Mouse (Mus musculus) forebrain, embryonic 12.5 days (tissue): ENCODE data around the gene Als2. TPM values are rescaled to one million over a fixed set of nuclear protein-coding genes. Genes with fewer than 3 reads are reported as not detected.

Source experiments
- ATAC-seq: fragments of 200-750 bp; cut with Nextera tagmentation; 2 replicates; pipeline ENCODE4 v1.8.0; 2017; ENCODE audit warnings: moderate TSS enrichment; ENCODE audit not compliant: low FRiP score
- H3K27ac ChIP-seq: fragments of 300-500 bp; sonication (generic); 2 replicates; pipeline ENCODE4 v1.5.1; 2016; ENCODE audit warnings: mild to moderate bottlenecking
- H3K27me3 ChIP-seq: fragments of 300-500 bp; sonication (generic); 2 replicates; pipeline ENCODE4 v1.6.1; 2016; ENCODE audit warnings: mild to moderate bottlenecking
- H3K36me3 ChIP-seq: fragments of 300-500 bp; sonication (generic); replicated peaks from 2 replicates; pipeline ENCODE4 v1.6.1; 2016; ENCODE audit warnings: mild to moderate bottlenecking
- H3K4me1 ChIP-seq: fragments of 300-500 bp; sonication (generic); 2 replicates; pipeline ENCODE4 v1.6.1; 2016
- H3K4me2 ChIP-seq: fragments of 300-500 bp; sonication (generic); 2 replicates; pipeline ENCODE4 v1.6.1; 2016; ENCODE audit warnings: mild to moderate bottlenecking, moderate library complexity
- H3K4me3 ChIP-seq: fragments of 300-500 bp; sonication (generic); replicated peaks from 2 replicates; pipeline ENCODE4 v1.5.1; 2016; ENCODE audit warnings: mild to moderate bottlenecking
- H3K9ac ChIP-seq: fragments of 300-500 bp; sonication (generic); 2 replicates; pipeline ENCODE4 v1.6.1; 2016; ENCODE audit warnings: mild to moderate bottlenecking
- H3K9me3 ChIP-seq: fragments of 300-500 bp; sonication (generic); 2 replicates; pipeline ENCODE4 v1.6.1; 2016
- WGBS: fragments of 180-500 bp; shearing (Covaris S2); methylation state at CpG from one replicate; pipeline ENCODE4 v1.1.7; 2016; 5-methylcytosine and 5-hydroxymethylcytosine counted together
- polyA plus RNA-seq: library from polyadenylated mRNA; unstranded; fragments of >200 nt; fragmentation: Nextera tagmentation; extraction: Ambion mirVana; gene quantifications from 2 replicates; pipeline ENCODE4 v1.2.1, GENCODE M21; 2016

Als2 gene
- polyA plus RNA-seq, 1 experiment from 2014 or later = 21.6 TPM

DNA sequence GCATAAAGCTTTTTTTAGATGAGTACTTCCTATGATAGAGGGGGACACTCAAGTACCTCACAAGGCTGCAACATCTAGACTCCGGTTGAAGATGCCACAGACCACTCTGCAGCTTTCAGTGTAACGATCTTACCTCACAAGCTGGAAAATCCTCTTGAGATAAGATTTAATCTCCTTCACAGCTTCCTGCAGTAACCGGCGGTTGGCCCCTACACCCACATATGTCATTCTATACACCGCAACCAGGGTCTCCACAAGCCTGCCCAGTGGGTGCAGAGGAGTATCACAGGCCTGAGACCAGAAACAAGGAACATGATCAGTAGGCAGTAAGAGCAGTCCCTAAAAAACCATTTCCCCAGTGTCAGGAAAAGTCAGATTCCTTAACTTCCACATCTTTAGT is 64.0 kb downstream of the Als2 start:
- H3K36me3 ChIP-seq = peaks cover 46% of the 10 kb centered on the region
- WGBS = 91% methylated on average over 5 of the region's 5 CpGs

DNA sequence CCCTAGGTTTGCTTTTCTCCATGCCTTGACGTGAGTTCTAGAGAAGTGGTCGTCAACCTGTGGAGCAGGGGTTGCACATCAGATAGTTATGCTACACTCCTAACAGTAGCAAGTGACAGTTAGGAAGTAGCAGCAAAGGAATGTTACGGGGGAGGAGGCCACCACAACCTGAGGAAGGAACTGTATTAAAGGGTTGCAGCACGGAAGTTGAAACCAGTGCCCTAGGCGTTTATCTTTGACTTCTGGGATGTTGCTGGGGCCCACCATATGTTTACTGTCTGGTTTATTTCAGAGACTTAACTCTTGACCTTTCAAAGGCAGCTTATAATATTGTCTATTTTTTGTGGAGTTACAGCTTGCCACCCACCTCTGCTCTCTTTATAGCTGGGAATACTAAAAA is 65.2 kb downstream of the Als2 start:
- no peaks in the 10 kb centered on the region for H3K4me1 ChIP-seq
- no peak overlapping the region for H3K9ac ChIP-seq
- no peak overlapping the region for H3K4me3 ChIP-seq
- WGBS = 85% methylated on average over 5 of the region's 5 CpGs
- no peak overlapping the region for H3K27ac ChIP-seq
- no peak overlapping the region for H3K4me2 ChIP-seq
- H3K9me3 ChIP-seq = no peaks in the 10 kb centered on the region
- H3K36me3 ChIP-seq = peaks cover 46% of the 10 kb centered on the region
- no peak for ATAC-seq
- no peaks in the 10 kb centered on the region for H3K27me3 ChIP-seq

More for the DNA sequence above, 64.0 kb downstream of the Als2 start:
- Histone ChIP-seq H3K9ac (no peak overlapping the region), H3K4me2 (no peak overlapping the region), H3K27ac (no peak overlapping the region), H3K4me3 (no peak overlapping the region), H3K27me3 (no peaks in the 10 kb centered on the region), H3K9me3 (no peaks in the 10 kb centered on the region), H3K4me1 (no peaks in the 10 kb centered on the region)
- no peak for ATAC-seq

DNA sequence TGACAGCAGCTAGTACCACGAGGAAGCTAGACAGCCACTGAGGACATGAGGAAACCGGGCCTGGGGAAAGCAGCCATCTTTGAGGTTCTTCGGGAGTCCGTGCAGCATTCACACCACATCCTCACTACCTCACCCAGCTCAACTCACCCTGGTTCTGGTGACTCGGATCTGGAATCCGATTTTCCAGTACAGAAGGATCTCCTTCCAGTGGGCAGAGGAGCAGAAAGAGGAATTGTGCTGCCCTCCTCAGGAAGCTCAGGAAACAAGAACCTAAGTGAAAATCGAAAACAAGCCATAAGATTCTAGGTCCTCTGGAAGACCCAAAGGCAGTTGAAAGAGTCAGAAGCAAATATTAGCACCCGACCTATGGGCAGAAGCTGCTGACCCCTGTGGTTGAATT is 66.7 kb downstream of the Als2 start:
- H3K27ac ChIP-seq = no peak overlapping the region
- H3K36me3 ChIP-seq = peaks cover 51% of the 10 kb centered on the region
- 77% methylated on average over 8 of the region's 8 CpGs for WGBS
- no peak overlapping the region for H3K9ac ChIP-seq
- H3K4me2 ChIP-seq = no peak overlapping the region
- H3K27me3 ChIP-seq = no peaks in the 10 kb centered on the region
- no peak overlapping the region for H3K4me3 ChIP-seq
- no peak for ATAC-seq
- H3K4me1 ChIP-seq = no peaks in the 10 kb centered on the region
- H3K9me3 ChIP-seq = no peaks in the 10 kb centered on the region

DNA sequence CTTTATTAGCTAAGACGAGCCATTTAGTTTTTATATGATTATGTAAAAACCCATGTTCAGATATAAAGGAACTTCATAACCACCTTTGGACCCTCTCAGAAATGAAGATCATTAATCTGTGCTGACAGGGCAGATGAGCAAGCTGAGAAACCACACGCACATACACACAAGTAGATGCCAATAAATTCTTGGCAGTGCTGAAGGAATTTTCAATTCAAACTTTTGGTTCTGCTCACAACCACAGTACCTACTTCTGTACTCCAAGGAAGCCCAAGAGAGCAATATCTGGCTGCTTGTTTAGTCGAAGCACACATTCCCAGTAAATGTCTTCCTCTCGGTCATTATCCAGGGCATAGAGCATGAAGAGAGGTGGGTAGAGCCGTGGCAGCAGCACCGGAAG is 67.4 kb downstream of the Als2 start:
- 95% methylated on average over 6 of the region's 6 CpGs for WGBS
- Histone ChIP-seq H3K4me3 (no peak overlapping the region), H3K27ac (no peak overlapping the region), H3K9ac (no peak overlapping the region), H3K36me3 (peaks cover 47% of the 10 kb centered on the region), H3K9me3 (no peaks in the 10 kb centered on the region), H3K27me3 (no peaks in the 10 kb centered on the region), H3K4me1 (no peaks in the 10 kb centered on the region), H3K4me2 (no peak overlapping the region)
- ATAC-seq = no peak

DNA sequence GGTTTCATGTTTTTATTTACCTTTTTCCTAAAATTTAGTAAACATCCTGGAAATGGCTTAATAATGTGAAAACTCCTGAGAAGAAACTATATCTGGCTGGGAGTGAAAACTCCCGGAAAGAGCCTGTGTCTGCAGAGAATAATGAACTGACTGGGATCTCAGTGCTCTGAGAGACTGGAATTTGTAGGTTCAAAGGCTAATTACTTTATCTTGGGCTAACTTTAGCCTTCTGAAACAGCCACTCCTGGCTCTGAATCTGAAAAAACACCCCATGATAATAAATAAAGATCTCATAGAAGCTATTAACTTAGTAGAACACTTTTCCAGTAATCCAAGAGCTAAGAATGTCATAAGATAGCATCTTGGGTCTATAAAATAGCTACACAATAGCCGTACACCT is 68.5 kb downstream of the Als2 start:
- H3K4me2 ChIP-seq = no peak overlapping the region
- ATAC-seq = no peak
- no peak overlapping the region for H3K4me3 ChIP-seq
- WGBS = 87% methylated on average over 2 of the region's 2 CpGs
- no peak overlapping the region for H3K9ac ChIP-seq
- H3K4me1 ChIP-seq = peaks cover 9% of the 10 kb centered on the region; the same call in 1 of the 2 replicates
- H3K27me3 ChIP-seq = no peaks in the 10 kb centered on the region
- no peaks in the 10 kb centered on the region for H3K9me3 ChIP-seq
- no peak overlapping the region for H3K27ac ChIP-seq
- H3K36me3 ChIP-seq = peaks cover 46% of the 10 kb centered on the region

DNA sequence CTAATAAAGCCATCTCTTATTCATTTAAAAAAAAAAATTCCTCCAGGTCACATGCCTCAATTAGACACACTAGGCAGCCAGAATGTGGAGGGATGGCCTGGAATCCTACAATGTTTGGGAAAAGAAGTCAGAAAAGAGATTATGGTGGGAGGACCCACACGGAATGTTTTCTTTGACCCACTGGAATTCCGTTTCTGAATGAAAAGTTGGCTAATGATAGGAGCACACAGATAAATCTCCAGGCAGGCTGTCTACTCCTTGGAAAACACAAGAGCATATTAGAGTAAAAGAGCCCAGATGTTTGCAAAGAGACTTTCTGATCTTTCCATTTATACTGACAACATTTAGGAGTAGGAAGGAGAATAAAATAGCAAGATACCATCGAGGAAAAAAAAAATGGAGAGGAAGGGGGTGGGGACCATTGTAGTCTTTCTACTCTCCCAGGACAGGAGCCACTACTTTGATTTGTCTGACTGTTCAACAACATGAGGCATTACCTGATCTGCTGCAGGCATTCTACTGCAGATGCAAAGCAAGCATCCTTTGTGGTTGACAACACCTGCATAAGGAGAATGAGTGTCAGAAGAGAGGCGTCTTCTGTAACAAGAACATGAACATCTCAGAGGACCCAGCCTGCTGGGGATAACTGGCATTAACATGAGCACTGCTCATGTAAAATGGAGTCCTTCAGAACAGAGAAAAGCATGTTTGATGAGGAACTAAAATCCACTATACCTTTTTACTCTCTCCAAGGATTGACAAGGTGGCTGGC is 69.2 kb downstream of the Als2 start:
- H3K4me3 ChIP-seq = no peak overlapping the region
- 89% methylated on average over 4 of the region's 4 CpGs for WGBS
- no peaks in the 10 kb centered on the region for H3K9me3 ChIP-seq

DNA sequence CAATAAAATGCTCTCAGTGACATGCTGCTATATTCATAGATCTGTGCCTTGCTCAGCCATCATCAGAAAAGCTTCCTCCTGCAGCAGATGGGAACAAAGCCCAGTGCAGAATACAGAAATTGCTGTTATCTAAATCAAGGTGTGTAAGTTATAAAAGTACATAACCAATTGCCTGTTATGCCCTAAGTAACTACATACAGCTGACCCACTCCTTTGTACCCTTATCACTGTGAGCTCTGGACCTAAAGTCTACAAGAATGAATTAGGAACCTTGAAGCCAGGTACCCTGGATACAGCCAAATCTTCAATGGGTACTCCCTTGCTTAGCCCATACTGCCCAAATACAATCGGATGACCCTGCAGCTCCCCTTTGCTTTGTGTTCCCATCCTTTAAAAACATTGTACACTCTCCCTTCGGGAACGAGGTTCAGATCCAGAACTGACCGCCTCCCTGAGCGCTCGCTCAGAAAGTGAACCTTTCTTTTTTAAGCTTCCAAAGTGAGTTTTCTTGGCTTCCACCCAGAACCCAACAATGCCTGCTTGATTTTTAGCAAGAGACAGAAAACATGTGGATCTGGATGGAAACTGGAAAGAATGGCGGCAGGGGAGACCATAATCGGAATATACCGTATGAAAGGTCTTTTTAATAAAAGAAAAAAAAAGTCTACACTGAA is 70.7 kb downstream of the Als2 start:
- H3K9me3 ChIP-seq = no peaks in the 10 kb centered on the region
- H3K36me3 ChIP-seq = peaks cover 41% of the 10 kb centered on the region
- no peak for ATAC-seq
- no peak overlapping the region for H3K27ac ChIP-seq
- 94% methylated on average over 9 of the region's 9 CpGs for WGBS
- H3K27me3 ChIP-seq = no peaks in the 10 kb centered on the region
- H3K9ac ChIP-seq = no peak overlapping the region
- no peak overlapping the region for H3K4me2 ChIP-seq
- H3K4me3 ChIP-seq = no peak overlapping the region
- H3K4me1 ChIP-seq = peaks cover 19% of the 10 kb centered on the region

More for the DNA sequence above, 69.2 kb downstream of the Als2 start:
- Histone ChIP-seq H3K27me3 (no peaks in the 10 kb centered on the region), H3K27ac (no peak overlapping the region), H3K4me2 (no peak overlapping the region), H3K4me1 (peaks cover 16% of the 10 kb centered on the region), H3K9ac (no peak overlapping the region), H3K36me3 (peaks cover 45% of the 10 kb centered on the region)
- ATAC-seq = no peak

DNA sequence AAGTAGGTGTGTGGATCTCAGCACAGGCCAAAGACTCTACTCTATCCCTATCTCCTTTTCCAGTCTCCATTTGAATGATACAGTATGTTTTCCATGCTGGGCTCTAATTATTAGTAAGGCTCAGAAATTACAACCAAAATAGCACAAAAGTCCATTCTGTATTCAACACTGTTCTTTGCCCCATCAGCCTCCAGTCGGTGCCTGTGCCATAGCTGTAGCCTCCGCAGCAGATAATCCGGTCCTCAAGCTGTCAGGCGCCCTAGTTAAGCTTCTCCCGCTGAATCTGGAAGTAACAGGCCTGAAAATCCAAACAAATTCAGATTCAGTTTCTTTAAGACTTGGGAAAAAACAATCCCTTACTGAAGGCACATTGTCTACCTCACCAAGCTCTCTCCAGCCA is 73.1 kb downstream of the Als2 start:
- H3K27me3 ChIP-seq = no peaks in the 10 kb centered on the region
- no peak overlapping the region for H3K4me2 ChIP-seq
- H3K9ac ChIP-seq = no peak overlapping the region
- peaks cover 19% of the 10 kb centered on the region for H3K4me1 ChIP-seq
- no peak for ATAC-seq
- peaks cover 34% of the 10 kb centered on the region for H3K36me3 ChIP-seq
- 25% methylated on average over 5 of the region's 5 CpGs for WGBS
- H3K9me3 ChIP-seq = no peaks in the 10 kb centered on the region
- no peak overlapping the region for H3K4me3 ChIP-seq
- no peak overlapping the region for H3K27ac ChIP-seq

DNA sequence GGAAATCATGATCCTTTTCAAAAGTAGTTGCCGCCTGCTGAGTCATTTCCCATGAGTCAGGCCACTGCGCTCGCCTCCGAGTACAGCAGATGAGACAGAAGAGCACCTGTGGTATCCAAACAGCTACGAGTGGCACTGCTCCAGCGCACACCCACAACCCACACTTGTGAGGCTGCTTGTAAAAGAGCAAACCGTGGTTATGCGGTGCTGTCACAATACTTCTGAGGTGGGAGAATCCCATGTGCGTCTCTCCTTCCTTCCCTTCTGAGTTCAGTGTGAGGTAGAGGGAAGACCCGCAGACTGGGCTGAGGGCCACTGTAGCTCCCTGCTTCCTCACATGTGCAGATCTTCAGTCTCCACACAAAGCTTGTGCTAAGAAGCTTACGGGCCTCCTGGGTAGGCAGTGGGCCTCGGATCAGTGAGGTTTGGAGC is 74.0 kb downstream of the Als2 start, which contains the start of gene Mpp4:
TSS of gene Mpp4 (minus strand) at position 360 of the 432 bp plus-strand sequence.
- ATAC-seq = no peak
- H3K9me3 ChIP-seq = no peaks in the 10 kb centered on the region
- peaks cover 19% of the 10 kb centered on the region for H3K4me1 ChIP-seq
- H3K36me3 ChIP-seq = peaks cover 31% of the 10 kb centered on the region
- H3K4me2 ChIP-seq = no peak within 1 kb of the TSS
- H3K9ac ChIP-seq = no peak within 1 kb of the TSS
- no peak within 1 kb of the TSS for H3K4me3 ChIP-seq
- no peaks in the 10 kb centered on the region for H3K27me3 ChIP-seq
- WGBS = 25% methylated on average over 12 of the region's 12 CpGs
- no peak within 1 kb of the TSS for H3K27ac ChIP-seq

DNA sequence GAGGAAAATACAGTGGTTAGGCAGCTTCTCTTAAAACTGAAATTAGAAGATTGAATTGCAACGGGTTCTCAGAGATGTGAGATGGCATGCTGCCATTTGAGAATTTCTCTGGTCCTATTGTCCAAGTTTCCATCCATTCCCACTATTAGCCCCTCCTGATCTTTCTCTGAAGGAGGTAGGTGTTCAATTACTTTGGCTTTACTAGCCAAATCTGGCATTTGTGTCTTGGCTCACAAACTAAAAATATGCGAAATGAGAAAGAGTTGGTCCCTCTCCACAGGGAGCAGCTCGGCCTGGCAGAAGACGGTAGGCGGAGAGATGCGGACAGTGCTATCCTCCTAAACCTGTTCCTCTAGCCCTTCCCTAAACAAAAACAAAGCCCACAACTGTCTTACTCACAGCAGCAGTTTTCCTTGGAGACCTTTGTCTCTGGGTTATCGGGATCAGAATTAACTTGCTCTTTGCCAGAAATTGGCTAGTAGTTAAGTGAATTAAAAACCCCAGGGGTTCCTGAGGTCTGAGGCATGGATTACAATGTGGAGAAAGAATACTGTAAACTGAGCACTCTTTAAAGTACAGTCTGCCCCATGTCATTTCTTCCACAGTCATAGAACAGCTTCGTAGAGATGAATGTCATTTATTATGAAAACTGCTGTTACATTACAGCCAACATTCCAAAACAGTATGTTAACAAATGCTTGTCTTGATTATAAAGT is 74.6 kb downstream of the Als2 start:
- Histone ChIP-seq H3K4me1 (peaks cover 19% of the 10 kb centered on the region), H3K9me3 (no peaks in the 10 kb centered on the region), H3K27me3 (no peaks in the 10 kb centered on the region), H3K9ac (no peak overlapping the region), H3K36me3 (peaks cover 25% of the 10 kb centered on the region), H3K4me2 (no peak overlapping the region), H3K27ac (no peak overlapping the region), H3K4me3 (no peak overlapping the region)
- WGBS = 26% methylated on average over 8 of the region's 8 CpGs
- no peak for ATAC-seq

DNA sequence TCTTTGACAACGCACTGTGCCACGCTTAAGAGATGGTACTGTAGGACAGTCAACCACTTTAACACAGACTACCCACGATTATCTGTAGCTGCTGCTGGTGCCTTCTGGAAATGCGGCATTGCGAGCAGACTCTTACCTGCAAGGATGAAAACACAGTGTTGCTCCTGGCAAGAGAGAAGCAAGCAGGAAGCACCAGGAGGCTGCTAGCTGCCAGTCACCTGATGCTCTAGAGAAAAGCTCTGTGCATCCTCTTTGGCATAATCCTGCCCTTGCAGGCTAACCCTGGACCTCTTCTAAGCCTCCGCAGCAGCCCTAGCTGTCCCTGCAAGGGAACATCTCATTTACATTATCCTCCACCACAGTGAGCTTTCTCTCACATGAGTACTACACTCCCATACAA is 75.6 kb downstream of the Als2 start:
- Histone ChIP-seq H3K36me3 (peaks cover 15% of the 10 kb centered on the region; the same call in 1 of the 2 replicates), H3K4me3 (no peak overlapping the region), H3K27ac (no peak overlapping the region), H3K4me1 (peaks cover 19% of the 10 kb centered on the region), H3K9ac (no peak overlapping the region), H3K27me3 (no peaks in the 10 kb centered on the region), H3K9me3 (no peaks in the 10 kb centered on the region), H3K4me2 (no peak overlapping the region)
- 68% methylated on average over 6 of the region's 6 CpGs for WGBS
- no peak for ATAC-seq

DNA sequence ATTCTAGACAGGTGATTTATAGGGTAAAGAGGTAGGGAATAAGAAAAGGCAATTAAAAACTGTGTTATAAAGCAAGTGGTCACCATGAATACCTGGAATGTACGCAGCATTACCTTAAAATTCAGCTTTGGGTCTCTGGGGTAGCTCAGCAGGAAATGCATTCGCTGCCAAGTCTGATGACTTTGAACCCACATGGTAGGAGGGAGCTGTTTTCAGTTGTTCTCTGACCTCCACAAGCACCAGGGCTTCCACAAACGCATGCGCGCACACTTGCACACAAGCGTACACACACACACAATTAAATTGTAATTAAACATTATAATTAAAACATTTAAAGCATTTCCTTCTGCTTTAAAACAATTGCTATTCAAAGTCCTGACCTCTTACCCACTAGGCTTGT is 76.2 kb downstream of the Als2 start:
- Histone ChIP-seq H3K36me3 (0 out of 2 replicates have a peak, but pooled peaks cover 12% of the 10 kb centered on the region), H3K4me2 (no peak overlapping the region), H3K4me3 (no peak overlapping the region), H3K27ac (no peak overlapping the region), H3K9me3 (no peaks in the 10 kb centered on the region), H3K9ac (no peak overlapping the region), H3K27me3 (no peaks in the 10 kb centered on the region), H3K4me1 (peaks cover 19% of the 10 kb centered on the region)
- no peak for ATAC-seq
- 89% methylated on average over 6 of the region's 6 CpGs for WGBS
